Mouse (Mus musculus): ENCODE results near the gene Tdp2. TPM values are rescaled to one million over a fixed set of nuclear protein-coding genes. Genes with fewer than 3 reads are reported as not detected.

Tdp2 gene
- 52.8 TPM in 2 replicates for polyA plus RNA-seq (2015; fragmentation: Nextera tagmentation; extraction: Ambion mirVana)

GRCm38 (mm10) chr13:24831353-24832130, at the start of gene Tdp2, which contains the start of gene Acot13:
Gene Tdp2 (plus strand): TSS chr13:24831679.
Gene Acot13 (minus strand): TSS chr13:24831540.
- Histone ChIP-seq H3K27ac (ENCODE audit: low read length) (peak within 1 kb of the TSS; percentile 96), H3K27me3 (replicated peaks; ENCODE audit: control insufficient read depth, insufficient read depth, low read length) (no peaks in the 10 kb centered on the region), H3K4me2 (ENCODE audit: low read depth, low read length) (peak within 1 kb of the TSS; percentile 87), H3K4me3 (ENCODE audit: low read length) (peak within 1 kb of the TSS; percentile 93), H3K9me3 (ENCODE audit: control insufficient read depth, low read length) (no peaks in the 10 kb centered on the region), H3K4me1 (ENCODE audit: control insufficient read depth, insufficient read depth, low read length) (peaks cover 10% of the 10 kb centered on the region), H3K36me3 (ENCODE audit: control insufficient read depth, insufficient read depth, low read length) (no peaks in the 10 kb centered on the region), H3K9ac (ENCODE audit: low read depth, low read length) (peak within 1 kb of the TSS; percentile 97)
- WGBS = under 1% methylated on average over 87 of the region's 90 CpGs
- ATAC-seq = peak; percentile 98

GRCm38 (mm10) chr13:24781916-24782315, 49.6 kb upstream of the Tdp2 start:
- no peak for ATAC-seq
- H3K4me2 ChIP-seq (ENCODE audit: low read depth, low read length) = no peak overlapping the region
- no peaks in the 10 kb centered on the region for H3K4me1 ChIP-seq (ENCODE audit: control insufficient read depth, insufficient read depth, low read length)
- H3K9me3 ChIP-seq (ENCODE audit: control insufficient read depth, low read length) = no peaks in the 10 kb centered on the region
- H3K36me3 ChIP-seq (ENCODE audit: control insufficient read depth, insufficient read depth, low read length) = no peaks in the 10 kb centered on the region
- H3K27ac ChIP-seq (ENCODE audit: low read length) = no peak overlapping the region
- 64% methylated on average over 5 of the region's 5 CpGs for WGBS
- H3K27me3 ChIP-seq (replicated peaks; ENCODE audit: control insufficient read depth, insufficient read depth, low read length) = no peaks in the 10 kb centered on the region
- H3K4me3 ChIP-seq (ENCODE audit: low read length) = no peak overlapping the region
- no peak overlapping the region for H3K9ac ChIP-seq (ENCODE audit: low read depth, low read length)

GRCm38 (mm10) chr13:24786014-24786490, 45.4 kb upstream of the Tdp2 start:
- Histone ChIP-seq H3K4me3 (ENCODE audit: low read length) (no peak overlapping the region), H3K36me3 (ENCODE audit: control insufficient read depth, insufficient read depth, low read length) (no peaks in the 10 kb centered on the region), H3K4me1 (ENCODE audit: control insufficient read depth, insufficient read depth, low read length) (no peaks in the 10 kb centered on the region), H3K27ac (ENCODE audit: low read length) (no peak overlapping the region), H3K4me2 (ENCODE audit: low read depth, low read length) (no peak overlapping the region), H3K9me3 (ENCODE audit: control insufficient read depth, low read length) (no peaks in the 10 kb centered on the region), H3K9ac (ENCODE audit: low read depth, low read length) (no peak overlapping the region), H3K27me3 (replicated peaks; ENCODE audit: control insufficient read depth, insufficient read depth, low read length) (no peaks in the 10 kb centered on the region)
- 54% methylated on average over 11 of the region's 11 CpGs for WGBS
- no peak for ATAC-seq

GRCm38 (mm10) chr13:24787477-24787876, 44.0 kb upstream of the Tdp2 start:
- H3K9ac ChIP-seq (ENCODE audit: low read depth, low read length) = no peak overlapping the region
- no peaks in the 10 kb centered on the region for H3K4me1 ChIP-seq (ENCODE audit: control insufficient read depth, insufficient read depth, low read length)
- no peak for ATAC-seq
- no peak overlapping the region for H3K4me3 ChIP-seq (ENCODE audit: low read length)
- no peak overlapping the region for H3K27ac ChIP-seq (ENCODE audit: low read length)
- no peaks in the 10 kb centered on the region for H3K9me3 ChIP-seq (ENCODE audit: control insufficient read depth, low read length)
- no peaks in the 10 kb centered on the region for H3K36me3 ChIP-seq (ENCODE audit: control insufficient read depth, insufficient read depth, low read length)
- H3K4me2 ChIP-seq (ENCODE audit: low read depth, low read length) = no peak overlapping the region
- no peaks in the 10 kb centered on the region for H3K27me3 ChIP-seq (replicated peaks; ENCODE audit: control insufficient read depth, insufficient read depth, low read length)
- WGBS = 90% methylated on average over 5 of the region's 5 CpGs

DNA sequence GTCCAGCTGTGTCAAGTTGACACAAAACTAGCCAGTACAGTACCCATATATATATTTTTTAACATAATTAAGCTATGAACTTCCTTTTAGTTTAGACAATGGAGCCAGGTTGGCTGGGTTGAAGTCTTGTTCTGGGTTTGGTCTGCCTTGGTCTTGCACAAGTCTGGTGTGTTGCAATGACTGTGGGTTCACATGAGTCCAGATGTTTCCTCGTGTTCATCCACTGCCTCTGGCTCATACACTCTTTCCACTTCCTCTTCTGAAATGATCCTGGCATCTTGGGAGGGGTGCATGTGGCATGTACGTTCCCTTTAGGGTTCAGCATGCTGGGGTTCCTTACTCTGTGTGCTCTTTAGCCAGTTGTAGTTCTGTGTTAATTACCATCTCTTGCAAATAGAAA, 40.1 kb upstream of the Tdp2 start:
- no peak overlapping the region for H3K4me3 ChIP-seq (ENCODE audit: low read length)
- no peaks in the 10 kb centered on the region for H3K36me3 ChIP-seq (ENCODE audit: control insufficient read depth, insufficient read depth, low read length)
- no peak overlapping the region for H3K27ac ChIP-seq (ENCODE audit: low read length)
- 59% methylated on average over 2 of the region's 2 CpGs for WGBS
- H3K9ac ChIP-seq (ENCODE audit: low read depth, low read length) = no peak overlapping the region
- H3K4me2 ChIP-seq (ENCODE audit: low read depth, low read length) = no peak overlapping the region
- H3K27me3 ChIP-seq (replicated peaks; ENCODE audit: control insufficient read depth, insufficient read depth, low read length) = no peaks in the 10 kb centered on the region
- peak; percentile 68 for ATAC-seq
- H3K9me3 ChIP-seq (ENCODE audit: control insufficient read depth, low read length) = no peaks in the 10 kb centered on the region
- no peaks in the 10 kb centered on the region for H3K4me1 ChIP-seq (ENCODE audit: control insufficient read depth, insufficient read depth, low read length)

DNA sequence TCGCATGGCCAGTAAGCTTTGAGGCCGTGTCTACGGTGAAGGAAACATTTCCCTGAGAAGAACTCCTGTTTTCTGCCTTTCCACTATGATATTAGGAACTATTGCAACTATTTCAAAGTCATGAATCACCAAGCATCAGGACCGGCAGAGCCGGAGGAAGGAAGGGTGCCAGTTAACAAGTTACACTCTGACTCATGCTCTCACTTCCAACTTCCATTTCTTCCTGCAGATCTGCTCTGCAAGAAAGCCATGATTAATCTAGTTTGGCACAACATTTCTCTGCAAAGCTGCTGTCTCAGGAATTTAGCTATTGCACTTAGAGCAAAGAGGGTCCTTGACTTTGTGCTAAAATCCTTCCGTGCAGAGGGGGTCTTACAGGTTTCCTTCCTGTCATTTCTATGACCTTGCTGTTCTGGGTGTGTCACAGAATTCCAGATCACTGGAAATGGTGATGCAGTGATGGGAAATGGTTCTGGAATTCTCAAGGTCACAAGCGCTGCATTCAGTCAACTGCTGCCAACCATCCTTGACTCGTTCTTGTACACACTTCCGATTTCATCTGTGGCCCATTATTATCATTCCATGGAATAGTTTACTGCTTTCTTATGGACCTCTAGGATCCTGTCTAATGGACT, 39.0 kb upstream of the Tdp2 start:
- Histone ChIP-seq H3K4me1 (ENCODE audit: control insufficient read depth, insufficient read depth, low read length) (no peaks in the 10 kb centered on the region), H3K36me3 (ENCODE audit: control insufficient read depth, insufficient read depth, low read length) (no peaks in the 10 kb centered on the region), H3K27me3 (replicated peaks; ENCODE audit: control insufficient read depth, insufficient read depth, low read length) (no peaks in the 10 kb centered on the region), H3K27ac (ENCODE audit: low read length) (no peak overlapping the region), H3K4me3 (ENCODE audit: low read length) (no peak overlapping the region), H3K4me2 (ENCODE audit: low read depth, low read length) (no peak overlapping the region), H3K9ac (ENCODE audit: low read depth, low read length) (no peak overlapping the region), H3K9me3 (ENCODE audit: control insufficient read depth, low read length) (no peaks in the 10 kb centered on the region)
- 74% methylated on average over 9 of the region's 9 CpGs for WGBS
- no peak for ATAC-seq

- WGBS = 96% methylated on average over 4 of the region's 4 CpGs
- H3K27me3 ChIP-seq (replicated peaks; ENCODE audit: control insufficient read depth, insufficient read depth, low read length) = no peaks in the 10 kb centered on the region
- H3K4me1 ChIP-seq (ENCODE audit: control insufficient read depth, insufficient read depth, low read length) = no peaks in the 10 kb centered on the region
- H3K36me3 ChIP-seq (ENCODE audit: control insufficient read depth, insufficient read depth, low read length) = no peaks in the 10 kb centered on the region
- H3K4me2 ChIP-seq (ENCODE audit: low read depth, low read length) = no peak overlapping the region
- no peak for ATAC-seq
- no peak overlapping the region for H3K27ac ChIP-seq (ENCODE audit: low read length)
- H3K4me3 ChIP-seq (ENCODE audit: low read length) = no peak overlapping the region
- no peaks in the 10 kb centered on the region for H3K9me3 ChIP-seq (ENCODE audit: control insufficient read depth, low read length)
- no peak overlapping the region for H3K9ac ChIP-seq (ENCODE audit: low read depth, low read length)
These were observed 32.8 kb upstream of the Tdp2 start for GRCm38 (mm10) chr13:24798686-24799085.

GRCm38 (mm10) chr13:24799378-24799777, 32.1 kb upstream of the Tdp2 start:
- ATAC-seq = no peak
- Histone ChIP-seq H3K36me3 (ENCODE audit: control insufficient read depth, insufficient read depth, low read length) (no peaks in the 10 kb centered on the region), H3K4me3 (ENCODE audit: low read length) (peak overlapping the region; percentile 64), H3K27me3 (replicated peaks; ENCODE audit: control insufficient read depth, insufficient read depth, low read length) (no peaks in the 10 kb centered on the region), H3K9ac (ENCODE audit: low read depth, low read length) (peak overlapping the region; percentile 79; the same call in 1 of the 2 replicates), H3K4me2 (ENCODE audit: low read depth, low read length) (peak overlapping the region; percentile 91), H3K27ac (ENCODE audit: low read length) (0 out of 2 replicates have a peak overlapping the region, but pooled peaks have one; percentile 5), H3K4me1 (ENCODE audit: control insufficient read depth, insufficient read depth, low read length) (no peaks in the 10 kb centered on the region), H3K9me3 (ENCODE audit: control insufficient read depth, low read length) (no peaks in the 10 kb centered on the region)
- 68% methylated on average over 5 of the region's 5 CpGs for WGBS

GRCm38 (mm10) chr13:24799925-24800673, 31.4 kb upstream of the Tdp2 start:
- Histone ChIP-seq H3K4me3 (ENCODE audit: low read length) (peak overlapping the region; percentile 64), H3K4me1 (ENCODE audit: control insufficient read depth, insufficient read depth, low read length) (peaks cover 3% of the 10 kb centered on the region; the same call in 1 of the 2 replicates), H3K4me2 (ENCODE audit: low read depth, low read length) (peak overlapping the region; percentile 91), H3K9ac (ENCODE audit: low read depth, low read length) (peak overlapping the region; percentile 79), H3K36me3 (ENCODE audit: control insufficient read depth, insufficient read depth, low read length) (no peaks in the 10 kb centered on the region), H3K9me3 (ENCODE audit: control insufficient read depth, low read length) (no peaks in the 10 kb centered on the region), H3K27ac (ENCODE audit: low read length) (peak overlapping the region; percentile 89), H3K27me3 (replicated peaks; ENCODE audit: control insufficient read depth, insufficient read depth, low read length) (no peaks in the 10 kb centered on the region)
- under 1% methylated on average over 31 of the region's 31 CpGs for WGBS
- peak; percentile 38 for ATAC-seq

All from intestine, embryonic 16.5 days (tissue).